Mouse (Mus musculus) CH12.LX (cell line): ENCODE results near the gene Gjb4. TPM values are rescaled to one million over a fixed set of nuclear protein-coding genes. Genes with fewer than 3 reads are reported as not detected.

Source experiments
- DNase-seq: peaks from one replicate; pipeline ENCODE4 v3.0.0-alpha.2; 2013; ENCODE audit errors: extremely low read depth
- H3K27ac ChIP-seq: 2 replicates; pipeline ENCODE4 v1.5.1; 2012; ENCODE audit warnings: low read depth, mild to moderate bottlenecking, control low read depth, moderate library complexity; ENCODE audit not compliant: insufficient read depth
- H3K27me3 ChIP-seq: replicated peaks from 2 replicates; pipeline ENCODE3; 2012; ENCODE audit warnings: inconsistent platforms
- H3K36me3 ChIP-seq, 2 experiments: replicated peaks in 1 of 2; 2 replicates each; pipeline versions ENCODE3 to v1.6.1; 2012; ENCODE audit warnings: inconsistent platforms in 1 of 2, low read length in 1 of 2, mild to moderate bottlenecking in 1 of 2, mixed read lengths in 1 of 2, moderate library complexity in 1 of 2; ENCODE audit not compliant: control insufficient read depth in 1 of 2, insufficient read depth in 1 of 2
- H3K4me1 ChIP-seq, 2 experiments: 2 replicates each; pipeline ENCODE4 v1.6.1; 2012; ENCODE audit warnings: inconsistent platforms in 1 of 2, moderate library complexity in 1 of 2; ENCODE audit not compliant: insufficient read depth in 2 of 2, control insufficient read depth in 1 of 2
- H3K4me2 ChIP-seq: 2 replicates; pipeline ENCODE4 v1.6.1; 2012; ENCODE audit warnings: low read depth, mild to moderate bottlenecking, control low read depth; ENCODE audit not compliant: poor library complexity, insufficient read depth, severe bottlenecking
- H3K4me3 ChIP-seq, 3 experiments: fragments of 150-350 bp in 1 of 3; sonication (generic) in 1 of 3; replicated peaks in 1 of 3; 2 replicates each; pipeline versions ENCODE3 to v1.5.1; 2011 to 2012; ENCODE audit warnings: low read depth in 2 of 3, low read length in 2 of 3, mild to moderate bottlenecking in 2 of 3, moderate library complexity in 2 of 3, control low read depth in 1 of 3, improper control_type of control experiment in 1 of 3, inconsistent platforms in 1 of 3, mixed read lengths in 1 of 3; ENCODE audit not compliant: poor library complexity in 1 of 3
- H3K79me2 ChIP-seq: replicated peaks from 2 replicates; pipeline ENCODE4 v1.6.1; 2012; ENCODE audit warnings: mild to moderate bottlenecking, moderate library complexity; ENCODE audit not compliant: control insufficient read depth, poor library complexity, insufficient read depth, severe bottlenecking; ENCODE audit errors: extremely low read depth
- H3K9ac ChIP-seq: 2 replicates; pipeline ENCODE4 v1.6.1; 2012; ENCODE audit warnings: low read depth, mild to moderate bottlenecking, control low read depth, moderate library complexity; ENCODE audit not compliant: insufficient read depth
- H3K9me3 ChIP-seq: replicated peaks from 2 replicates; pipeline ENCODE3; 2012; ENCODE audit warnings: low read length, inconsistent platforms, mixed read lengths
- BHLHE40 ChIP-seq: IDR thresholded peaks from 2 replicates; pipeline ENCODE4 v1.6.1; 2011; ENCODE audit warnings: mild to moderate bottlenecking, low read depth, low read length, improper control_type of control experiment
- E2F4 ChIP-seq: IDR thresholded peaks from 2 replicates; pipeline ENCODE4 v1.6.1; 2011; ENCODE audit warnings: low read depth, low read length, improper control_type of control experiment; ENCODE audit not compliant: insufficient replicate concordance
- ELF1 ChIP-seq: IDR thresholded peaks from 2 replicates; pipeline ENCODE4 v1.6.1; 2014; ENCODE audit warnings: low read depth, mild to moderate bottlenecking, inconsistent platforms, low read length, improper control_type of control experiment
- EP300 ChIP-seq: IDR thresholded peaks from 2 replicates; pipeline ENCODE4 v1.6.1; 2011; ENCODE audit warnings: low read length, improper control_type of control experiment
- GABPA ChIP-seq: IDR thresholded peaks from 2 replicates; pipeline ENCODE4 v1.6.1; 2012; ENCODE audit warnings: low read depth, low read length, improper control_type of control experiment, inconsistent platforms; ENCODE audit not compliant: insufficient replicate concordance
- JUN ChIP-seq: IDR thresholded peaks from 2 replicates; pipeline ENCODE4 v1.6.1; 2011; ENCODE audit warnings: low read depth, mild to moderate bottlenecking, low read length, improper control_type of control experiment, moderate library complexity; ENCODE audit not compliant: insufficient read depth
- JUND ChIP-seq: conservative IDR thresholded peaks from 2 replicates; pipeline ENCODE4 v1.6.1; 2011; ENCODE audit warnings: low read depth, low read length, improper control_type of control experiment
- KAT2A ChIP-seq: IDR thresholded peaks from 2 replicates; pipeline ENCODE4 v1.6.1; 2012; ENCODE audit warnings: low read length, improper control_type of control experiment, inconsistent platforms; ENCODE audit not compliant: insufficient replicate concordance
- MEF2A ChIP-seq: IDR thresholded peaks from 2 replicates; pipeline ENCODE4 v1.6.1; 2014; ENCODE audit warnings: low read depth, mild to moderate bottlenecking, inconsistent platforms, low read length, improper control_type of control experiment, borderline replicate concordance
- MYC ChIP-seq: IDR thresholded peaks from 2 replicates; pipeline ENCODE4 v1.6.1; 2011; ENCODE audit warnings: low read depth, mild to moderate bottlenecking, improper control_type of control experiment, low read length
- NELFE ChIP-seq: IDR thresholded peaks from 2 replicates; pipeline ENCODE4 v1.6.1; 2011; ENCODE audit warnings: low read depth, low read length, improper control_type of control experiment
- POLR2AphosphoS2 ChIP-seq: IDR thresholded peaks from 2 replicates; pipeline ENCODE4 v1.6.1; 2011; ENCODE audit warnings: low read depth, low read length, improper control_type of control experiment
- RCOR1 ChIP-seq: conservative IDR thresholded peaks from 2 replicates; pipeline ENCODE4 v1.6.1; 2012; ENCODE audit warnings: low read depth, mild to moderate bottlenecking, inconsistent platforms, low read length, improper control_type of control experiment
- SMC3 ChIP-seq: IDR thresholded peaks from 2 replicates; pipeline ENCODE4 v1.6.1; 2011; ENCODE audit warnings: low read depth, low read length, improper control_type of control experiment
- TCF12 ChIP-seq: IDR thresholded peaks from 2 replicates; pipeline ENCODE4 v1.6.1; 2014; ENCODE audit warnings: low read depth, mild to moderate bottlenecking, inconsistent platforms, low read length, improper control_type of control experiment
- UBTF ChIP-seq: IDR thresholded peaks from 2 replicates; pipeline ENCODE4 v1.6.1; 2012; ENCODE audit warnings: low read depth, mild to moderate bottlenecking, inconsistent platforms, low read length, improper control_type of control experiment, moderate library complexity
- USF1 ChIP-seq: IDR thresholded peaks from 2 replicates; pipeline ENCODE4 v1.6.1; 2014; ENCODE audit warnings: low read depth, mild to moderate bottlenecking, inconsistent platforms, low read length, improper control_type of control experiment
- ZKSCAN1 ChIP-seq: IDR thresholded peaks from 2 replicates; pipeline ENCODE4 v1.6.1; 2012; ENCODE audit warnings: low read depth, inconsistent platforms, low read length, improper control_type of control experiment, borderline replicate concordance
- ZNF384 ChIP-seq: IDR thresholded peaks from 2 replicates; pipeline ENCODE4 v1.6.1; 2012; ENCODE audit warnings: low read depth, low read length, improper control_type of control experiment, inconsistent platforms
- dilution Hi-C: fragments of 300-500 bp; cut with MboI; formaldehyde crosslinking; loops from 2 replicates; pipeline ENCODE4 v1.14.3; 2020; ENCODE audit warnings: low sequenced_read_pairs; ENCODE audit not compliant: extremely low pct_unique_long_range_greater_than_20kb, extremely low pct_ligation_motif_present
- in situ Hi-C: fragments of 300-500 bp; cut with MboI; formaldehyde crosslinking; loops from 3 replicates; pipeline ENCODE4 v1.14.3; 2019; ENCODE audit warnings: low sequenced_read_pairs, low pct_ligation_motif_present, low pct_unique_long_range_greater_than_20kb, mixed read lengths
- polyA plus RNA-seq: library from polyadenylated mRNA; unstranded; fragments of >175 nt; gene quantifications from 2 replicates; pipeline ENCODE4 v1.2.1, GENCODE M21; 2012; ENCODE audit warnings: low read depth; ENCODE audit not compliant: insufficient read length
- total RNA-seq, 2 experiments: library from RNA; depleted of rRNA; stranded (reverse); fragments of 300-350 nt in 1 of 2; fragments of >200 nt in 1 of 2; gene quantifications; 2 replicates each; pipeline ENCODE4 v1.2.3; 2012 to 2014

The Gjb4 gene
- total and polyA plus RNA-seq, 3 experiments: not detected

DNA sequence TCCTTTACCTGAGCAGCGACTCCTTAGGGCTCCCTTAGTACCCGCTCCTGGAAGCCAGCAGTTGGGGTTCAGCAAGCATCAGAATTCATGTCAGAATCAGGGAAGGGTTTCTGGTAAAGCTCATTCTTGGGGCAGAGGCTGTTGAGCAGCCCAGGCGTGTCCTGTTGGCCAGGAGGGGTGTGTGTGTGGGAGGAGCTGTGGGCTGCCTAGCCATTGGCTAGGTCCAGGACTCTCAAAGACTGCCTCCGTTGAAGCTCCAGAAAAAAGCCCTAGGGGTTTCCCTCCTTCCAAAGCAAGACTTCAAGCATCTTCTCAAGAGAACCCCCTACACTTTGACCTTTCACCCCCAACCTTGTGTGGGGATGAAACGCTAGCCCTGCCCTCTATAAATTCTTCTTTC is 4.1 kb upstream of the Gjb4 start, which contains the start of gene Gjb5:
Gjb5 (minus strand) TSS at position 164 of the 400 bp plus-strand sequence.
- TF ChIP-seq ZNF384: no peak
- no peak for TF ChIP-seq JUND
- no peak for TF ChIP-seq ZKSCAN1
- no peak for TF ChIP-seq SMC3
- in situ Hi-C loops (loop anchor here (25.0 kb wide), 1 partner anchor 1179 kb away; no protein-coding TSS in a partner anchor), dilution Hi-C loops (no loop called here)
- H3K9ac ChIP-seq: no peak within 1 kb of the TSS
- H3K36me3 ChIP-seq: no peaks in the 10 kb centered on the region
- H3K4me1 ChIP-seq: peaks cover 0 to 6% of the 10 kb centered on the region in 2 experiments; a peak in 1 of 4 replicates
- H3K79me2 ChIP-seq: no peaks in the 10 kb centered on the region
- DNase-seq: no peak
- no peak within 1 kb of the TSS for H3K27ac ChIP-seq
- H3K4me2 ChIP-seq: no peak within 1 kb of the TSS
- H3K27me3 ChIP-seq: no peaks in the 10 kb centered on the region
- peaks cover 11% of the 10 kb centered on the region for H3K9me3 ChIP-seq
- no peak within 1 kb of the TSS for H3K4me3 ChIP-seq

- H3K36me3 ChIP-seq: no peaks in the 10 kb centered on the region
- no peak for DNase-seq
- dilution Hi-C loops (no loop called here), in situ Hi-C loops (loop anchor here (25.0 kb wide), 1 partner anchor 1183 kb away; no protein-coding TSS in a partner anchor)
- H3K27me3 ChIP-seq: no peaks in the 10 kb centered on the region
- H3K9me3 ChIP-seq: peaks cover 11% of the 10 kb centered on the region
- TF ChIP-seq ZKSCAN1 (no peak), UBTF (no peak), JUN (no peak), ELF1 (no peak), NELFE (no peak), JUND (no peak), GABPA (no peak), BHLHE40 (no peak), ZNF384 (no peak), E2F4 (no peak), POLR2AphosphoS2 (no peak), EP300 (no peak), RCOR1 (no peak), USF1 (no peak), MYC (no peak), KAT2A (no peak), MEF2A (no peak), TCF12 (no peak)
- TF ChIP-seq, all 38 proteins: peak for 0
- Histone ChIP-seq H3K79me2 (no peaks in the 10 kb centered on the region), H3K9ac (no peak overlapping the region), H3K4me1 (no peaks in the 10 kb centered on the region), H3K4me2 (no peak overlapping the region), H3K27ac (no peak overlapping the region), H3K4me3 (no peak overlapping the region)
Measured at GRCm38 (mm10) chr4:127354506-127355485, 915 bp upstream of the Gjb4 start.
